Mouse (Mus musculus) monocyte, adult 2 months (primary cell): Measurements from ENCODE around the gene Fbxo10.
"Not testable (repeated sequence)": the region's sequence is repeated elsewhere in the genome, so short reads cannot be mapped to it uniquely, and the experiment has no call there.

ENCODE experiments used
- DNase-seq, 2 experiments: peaks; one replicate each; pipeline ENCODE4 v3.0.0; 2022; ENCODE audit warnings: low spot score in 2 of 2, low read depth in 1 of 2

Fbxo10 gene

GRCm38 (mm10) chr4:45010806-45011415 lies 73.5 kb downstream of the Fbxo10 start:
- DNase-seq: no peak

GRCm38 (mm10) chr4:45005452-45005851 lies 79.0 kb downstream of the Fbxo10 start:
- no peak for DNase-seq

- no peak for DNase-seq
Measured at GRCm38 (mm10) chr4:45000001-45000400, 84.4 kb downstream of the Fbxo10 start.

- DNase-seq: no peak
Measured at GRCm38 (mm10) chr4:44998071-44998470, 86.3 kb downstream of the Fbxo10 start.

GRCm38 (mm10) chr4:44994776-44995175 lies 89.6 kb downstream of the Fbxo10 start:
- DNase-seq: no peak

- DNase-seq: no peak
Measured at GRCm38 (mm10) chr4:44993847-44994246, 90.6 kb downstream of the Fbxo10 start.

- not testable (repeated sequence) for DNase-seq
Measured at GRCm38 (mm10) chr4:44993179-44993578, 91.2 kb downstream of the Fbxo10 start.

- not testable (repeated sequence) for DNase-seq
Measured at GRCm38 (mm10) chr4:44992330-44992729, 92.1 kb downstream of the Fbxo10 start.

GRCm38 (mm10) chr4:44990560-44990959 lies 93.8 kb downstream of the Fbxo10 start:
- no peak for DNase-seq
